Mouse (Mus musculus): ENCODE data around the gene Enox1.
"Not testable (repeated sequence)": the region's sequence is repeated elsewhere in the genome, so short reads cannot be mapped to it uniquely, and the experiment has no call there.

Enox1 gene

DNA sequence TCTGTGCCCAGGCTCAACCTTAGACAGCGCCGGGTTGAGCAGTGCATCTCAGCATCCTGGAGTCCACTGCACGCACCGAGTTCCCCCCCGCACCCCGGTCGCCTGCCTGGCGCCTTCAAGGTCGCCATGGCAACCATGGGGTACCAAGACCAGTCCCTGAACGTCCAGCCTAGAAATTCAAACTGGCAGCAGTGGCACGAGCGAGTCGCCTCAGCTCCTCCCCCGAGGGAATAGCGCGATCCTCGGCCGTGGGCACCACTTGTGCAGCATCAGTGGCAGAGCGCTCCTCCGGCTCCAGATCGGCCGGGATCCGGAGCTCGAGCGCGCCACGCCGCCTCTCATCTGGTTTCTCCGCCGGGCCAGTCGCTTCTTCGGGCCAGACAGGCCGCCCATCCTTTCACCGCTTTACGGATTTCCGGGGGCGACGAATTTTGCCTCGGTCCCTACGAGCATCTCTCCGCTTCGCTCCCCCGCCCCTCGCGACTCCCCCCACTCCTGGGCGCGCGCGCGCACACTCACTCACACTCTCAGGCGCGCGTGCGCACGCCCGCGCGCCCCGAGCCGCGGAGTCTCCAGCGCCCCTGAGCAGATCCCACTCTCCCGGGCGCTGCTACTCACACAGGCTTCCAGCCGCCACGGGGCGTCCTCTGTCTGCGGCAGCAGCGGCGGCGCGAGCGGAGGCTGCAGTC, at the start of gene Enox1:
TSS of gene Enox1 (plus strand) at position 542 of the 689 bp plus-strand sequence.
- DNase-seq (ENCODE audit: low spot score) = no peak

DNA sequence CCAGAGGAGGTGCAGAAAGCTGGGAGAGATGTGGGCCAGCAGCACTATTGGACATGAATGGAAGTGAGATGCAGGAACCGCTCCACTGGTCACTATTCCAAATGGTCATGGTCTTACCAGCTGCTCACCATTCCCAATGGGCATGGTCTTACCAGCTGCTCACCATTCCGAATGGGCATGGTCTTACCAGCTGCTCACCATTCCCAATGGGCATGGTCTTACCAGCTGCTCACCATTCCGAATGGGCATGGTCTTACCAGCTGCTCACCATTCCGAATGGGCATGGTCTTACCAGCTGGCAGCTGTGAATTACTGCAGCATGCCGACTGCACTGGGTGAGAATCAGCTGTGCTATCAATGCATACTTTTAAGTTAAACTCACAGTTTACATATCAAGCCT, 45.9 kb upstream of the Enox1 start:
- DNase-seq (ENCODE audit: low spot score) = not testable (repeated sequence)

DNA sequence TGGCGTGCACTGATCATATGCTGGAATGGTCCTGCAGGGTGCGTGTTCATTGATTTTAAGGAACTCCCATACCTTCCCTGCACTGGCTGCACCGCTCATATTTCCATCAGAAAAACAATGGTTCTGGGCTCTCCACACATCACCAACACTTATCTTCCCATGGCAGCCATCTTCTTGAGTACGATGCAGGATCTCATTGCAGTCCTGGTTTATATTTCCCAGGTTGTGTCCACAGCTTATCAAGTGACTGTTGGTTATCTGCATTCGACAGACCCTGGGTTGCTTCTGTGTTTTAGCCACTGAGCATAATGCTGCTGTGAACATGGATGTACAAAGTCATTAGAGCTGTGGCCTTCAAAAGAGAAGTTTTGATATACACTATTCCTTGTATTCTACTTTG, 26.0 kb upstream of the Enox1 start:
- DNase-seq (ENCODE audit: low spot score) = no peak

DNA sequence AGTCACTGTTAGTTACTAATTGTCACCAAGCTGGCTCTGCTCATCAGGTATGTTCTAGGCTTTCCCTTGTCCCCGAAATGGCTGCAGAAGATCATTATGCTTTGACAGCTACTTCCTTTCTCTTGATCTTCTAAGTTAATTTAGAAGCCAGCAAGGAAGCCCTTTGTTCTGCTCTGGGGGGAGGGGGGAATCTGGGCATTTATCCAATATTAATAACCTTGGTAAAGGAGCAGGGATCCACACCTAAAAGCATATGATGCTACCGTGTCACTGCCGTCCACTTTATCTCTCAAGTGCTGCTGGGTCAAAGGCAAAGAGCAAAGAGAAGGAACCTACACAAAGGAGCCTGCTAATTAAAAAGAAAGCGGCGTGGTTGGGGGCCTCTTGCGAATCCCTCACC, 19.6 kb upstream of the Enox1 start:
- DNase-seq (ENCODE audit: low spot score) = no peak

DNA sequence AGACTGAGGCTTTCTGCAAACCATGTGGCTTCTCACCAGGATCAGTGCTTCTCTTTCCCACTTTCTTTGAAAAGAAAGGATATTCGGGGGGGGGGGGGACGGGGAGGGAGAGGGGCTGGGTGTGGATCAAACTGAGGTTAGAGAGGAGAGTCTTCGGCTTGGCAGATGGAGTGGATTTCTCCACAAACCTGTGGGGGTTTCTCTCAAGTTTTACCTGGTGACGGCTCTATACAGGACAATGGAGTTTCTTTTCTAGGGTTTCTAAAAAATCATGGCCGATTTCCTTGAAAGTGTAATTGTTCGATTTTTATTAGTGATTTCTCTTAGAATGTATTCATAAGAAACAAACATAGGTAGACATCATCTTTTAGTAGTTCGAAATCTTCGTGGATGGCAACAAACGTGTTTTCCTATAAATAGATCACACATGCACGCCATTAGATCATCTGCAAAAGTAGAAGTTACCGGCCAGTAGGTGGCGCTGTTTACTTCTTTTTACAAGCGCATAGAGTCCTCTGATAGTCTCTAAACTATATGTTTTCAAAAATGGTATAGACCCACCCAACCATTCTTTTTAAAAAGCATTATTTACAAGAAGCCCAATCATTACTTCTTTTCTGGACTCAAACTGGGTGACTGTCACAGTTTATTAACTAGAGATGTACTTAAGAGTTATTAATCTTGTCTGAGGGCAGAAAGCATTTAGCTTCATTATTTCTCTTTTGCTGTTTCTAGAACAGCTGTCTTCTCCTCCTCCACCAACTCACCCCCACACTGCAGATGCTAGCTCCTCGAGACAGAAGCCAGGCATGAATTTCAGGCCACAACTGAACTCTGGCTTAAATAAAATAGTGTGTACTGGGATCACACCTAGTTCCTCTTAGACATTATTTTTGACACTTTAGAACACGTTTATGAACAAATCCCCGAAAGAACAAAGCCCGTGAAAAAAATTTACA, 15.0 kb upstream of the Enox1 start:
- peak; percentile 72 for DNase-seq (ENCODE audit: low spot score)

DNA sequence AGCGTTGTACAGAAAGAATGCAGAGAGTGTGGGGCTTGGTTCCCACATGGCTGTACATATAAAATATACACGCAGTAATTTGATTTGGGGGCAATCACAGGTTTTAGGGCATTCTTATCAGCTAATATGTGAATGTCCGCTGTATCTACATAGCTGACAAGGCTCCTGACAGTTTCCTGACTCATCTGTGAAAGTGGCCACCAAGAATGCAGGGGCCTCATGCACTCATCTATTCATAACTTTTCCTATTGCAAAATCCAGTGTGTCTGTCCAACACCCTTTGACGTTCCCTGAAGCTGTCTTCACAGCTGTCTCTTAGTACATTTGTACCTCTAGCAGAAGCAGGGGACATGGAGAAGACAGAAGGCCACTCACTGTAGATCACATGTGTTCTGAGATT, 11.5 kb upstream of the Enox1 start:
- no peak for DNase-seq (ENCODE audit: low spot score)

DNA sequence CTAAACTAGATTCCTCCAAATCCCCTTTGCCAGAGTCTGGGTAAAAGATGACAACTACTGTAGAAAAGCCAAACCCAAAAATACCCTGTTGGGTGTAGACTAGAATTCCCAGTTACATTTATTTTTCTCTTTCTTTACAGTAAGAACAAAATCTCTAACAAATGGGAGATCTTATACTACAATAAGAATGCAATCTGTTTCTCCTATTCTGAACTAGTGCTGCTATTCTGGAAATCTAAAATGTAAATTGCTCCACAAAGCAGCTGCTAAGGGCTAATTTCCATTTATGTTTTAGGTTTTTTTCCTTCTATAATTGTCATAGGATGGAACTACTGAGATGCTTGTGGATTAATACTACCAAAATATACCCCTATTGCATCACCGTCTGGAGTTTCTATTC, 8.9 kb upstream of the Enox1 start:
- DNase-seq (ENCODE audit: low spot score) = no peak

DNA sequence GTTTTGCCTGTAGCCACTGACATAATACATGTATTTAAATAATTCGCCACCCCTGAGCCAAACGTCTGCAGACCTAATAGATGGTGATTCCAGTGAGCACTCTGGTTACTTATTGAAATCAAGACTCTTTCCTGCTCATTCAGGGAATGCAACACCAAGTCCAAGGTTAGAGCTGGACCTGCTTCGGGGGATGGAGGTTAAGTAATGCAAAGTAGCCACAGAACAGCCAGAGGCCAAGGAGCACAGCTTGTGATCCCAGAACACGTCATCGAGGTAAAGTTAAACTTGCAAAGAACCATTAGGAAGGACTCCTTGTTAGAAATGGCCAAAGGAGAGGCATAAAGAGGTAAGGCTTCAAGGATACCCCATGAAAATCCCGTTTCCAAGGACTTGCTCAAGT, 6.0 kb upstream of the Enox1 start:
- DNase-seq (ENCODE audit: low spot score) = no peak

DNA sequence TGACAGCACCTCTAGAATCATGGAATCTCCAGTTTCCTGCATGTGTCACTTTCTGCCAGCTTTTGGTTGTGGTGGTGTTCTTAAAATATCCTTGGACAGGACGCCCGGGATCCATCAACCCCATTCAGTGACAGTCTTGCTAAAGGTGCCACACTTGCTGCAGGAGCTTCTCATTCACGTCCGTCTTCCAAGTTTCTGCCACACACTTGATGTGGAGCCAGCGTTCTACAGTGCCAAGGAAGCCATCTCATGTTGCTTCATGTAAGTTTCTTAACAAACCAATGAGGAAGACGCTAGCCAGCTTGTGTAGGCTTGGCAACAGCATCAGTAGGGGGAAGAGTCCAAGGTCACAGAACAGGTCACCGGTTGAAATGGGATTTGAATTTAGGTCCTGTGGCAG, 5.1 kb upstream of the Enox1 start:
- no peak for DNase-seq (ENCODE audit: low spot score)

DNA sequence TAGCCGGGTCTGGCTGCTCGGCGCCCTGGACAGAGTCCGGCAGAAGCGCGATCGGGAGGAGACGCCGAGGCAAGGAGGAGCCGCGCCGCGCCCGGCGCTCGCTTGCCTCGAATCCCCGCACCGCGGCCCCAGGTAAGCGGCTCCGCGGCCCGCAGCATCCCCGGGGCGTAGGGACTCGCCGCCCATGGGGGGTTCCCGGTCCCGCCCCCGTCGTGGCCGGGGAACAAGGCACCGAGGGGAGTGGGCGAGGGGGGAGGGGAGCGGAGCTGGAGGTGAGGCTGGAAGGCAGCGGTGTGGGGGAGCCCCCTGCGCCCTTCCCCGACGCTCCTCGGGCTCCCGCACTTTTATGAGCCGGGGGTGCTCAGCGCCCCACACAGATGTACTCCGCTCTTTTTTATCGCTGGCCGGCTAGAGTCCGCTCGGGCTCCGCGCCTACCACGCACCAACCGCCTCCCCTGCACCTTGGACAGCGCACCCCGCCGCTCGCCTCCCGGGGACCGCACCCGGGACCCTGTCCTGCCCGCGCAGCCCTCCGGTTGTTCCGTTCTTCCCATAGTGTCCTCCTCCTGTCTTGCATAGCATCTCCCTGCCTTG, 445 bp downstream of the Enox1 start:
- DNase-seq (ENCODE audit: low spot score) = no peak

DNA sequence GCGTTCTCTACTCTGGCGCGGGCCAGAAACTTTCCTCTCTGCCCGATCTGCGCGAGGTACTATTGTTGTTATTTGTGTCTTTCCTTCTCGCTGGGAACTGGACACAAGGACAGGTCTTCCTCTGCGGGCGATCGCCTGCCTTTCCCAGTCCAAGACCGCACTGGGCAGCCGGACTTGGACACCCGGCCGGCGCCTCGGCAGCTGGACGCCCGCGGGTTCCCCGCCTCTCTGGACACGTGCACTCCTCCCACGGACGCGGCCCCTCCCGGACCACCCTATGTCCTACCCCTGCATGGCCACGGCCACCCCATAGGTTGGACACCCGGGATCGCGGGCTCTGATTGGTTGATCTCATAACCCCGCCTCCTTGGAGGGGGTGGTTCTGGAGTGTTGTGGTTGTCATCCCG, 945 bp downstream of the Enox1 start:
- DNase-seq (ENCODE audit: low spot score) = peak; percentile 62

DNA sequence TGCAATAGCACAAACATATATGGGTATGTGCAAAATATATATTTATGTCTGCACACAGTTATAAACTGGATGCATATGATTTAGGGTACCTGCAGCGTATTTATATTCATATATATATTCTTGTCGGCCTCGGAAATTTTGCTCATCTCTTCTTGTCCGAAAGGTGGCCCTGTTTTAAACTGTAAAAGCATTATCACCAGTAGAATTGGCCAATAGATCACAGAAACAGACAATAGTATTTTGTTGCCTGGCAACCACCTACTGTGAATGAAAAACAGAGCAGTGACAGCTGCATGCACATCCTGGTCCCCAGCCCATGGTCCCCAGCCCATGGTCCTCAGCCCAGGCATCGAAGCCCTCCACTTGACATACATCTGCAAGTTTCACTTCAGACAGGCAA, 2.8 kb downstream of the Enox1 start:
- DNase-seq (ENCODE audit: low spot score) = no peak

DNA sequence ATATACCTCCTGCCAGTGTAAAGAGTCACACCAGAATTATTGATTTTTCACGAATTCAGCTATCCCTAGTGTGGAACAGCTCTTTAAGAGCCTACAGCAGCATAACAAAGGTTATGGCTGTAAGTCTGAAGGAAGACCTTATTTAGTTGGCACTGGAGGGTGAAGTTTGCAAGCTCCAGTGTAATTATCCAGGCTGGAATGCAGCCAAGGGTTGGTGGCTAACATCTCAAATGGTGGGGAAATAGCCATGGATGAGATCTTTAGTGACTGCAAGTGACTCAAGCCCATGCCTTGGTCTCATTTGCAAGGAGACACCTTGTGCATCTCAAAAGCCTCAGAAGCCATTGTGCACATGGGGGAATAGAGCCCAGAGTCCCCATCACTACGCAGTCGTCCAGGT, 5.9 kb downstream of the Enox1 start:
- no peak for DNase-seq (ENCODE audit: low spot score)

DNA sequence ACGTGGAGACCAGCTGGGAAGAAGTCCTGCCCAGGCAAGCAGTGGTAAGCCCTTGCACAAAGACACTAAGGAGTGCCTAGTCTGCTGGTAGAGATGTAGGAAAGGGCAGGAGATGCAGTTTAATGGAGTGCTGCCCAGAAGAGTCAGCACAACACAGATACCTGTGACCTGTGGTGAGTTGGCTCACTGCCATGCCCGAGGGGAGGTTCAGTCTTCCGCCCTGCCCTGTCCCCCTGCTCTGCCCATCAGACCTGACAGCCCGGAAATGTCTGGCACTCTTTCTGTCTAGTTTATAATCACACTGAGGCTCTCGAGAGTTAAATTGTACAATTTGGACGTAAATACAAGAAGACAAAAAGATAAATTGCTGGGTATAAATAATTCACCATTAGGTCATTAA, 7.8 kb downstream of the Enox1 start:
- no peak for DNase-seq (ENCODE audit: low spot score)

DNA sequence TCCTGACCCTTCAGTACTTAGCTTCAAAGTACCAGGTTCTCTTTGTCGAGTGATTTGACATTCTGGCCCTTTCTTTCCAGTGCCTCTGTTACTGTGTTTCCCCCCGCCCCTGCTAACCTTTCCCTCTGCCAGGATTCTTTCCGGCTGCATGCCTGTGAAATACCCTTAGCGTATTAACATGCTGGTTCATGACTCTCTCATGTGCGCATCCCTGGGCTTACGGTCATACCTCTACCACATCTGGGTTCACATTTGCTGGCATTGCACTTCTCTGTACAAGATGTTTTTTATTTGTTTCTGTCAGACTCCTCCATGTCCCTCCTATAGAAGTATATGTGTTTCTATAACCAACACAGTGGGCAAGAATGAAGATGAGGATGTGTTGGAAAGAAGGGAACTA, 11.6 kb downstream of the Enox1 start:
- no peak for DNase-seq (ENCODE audit: low spot score)

DNA sequence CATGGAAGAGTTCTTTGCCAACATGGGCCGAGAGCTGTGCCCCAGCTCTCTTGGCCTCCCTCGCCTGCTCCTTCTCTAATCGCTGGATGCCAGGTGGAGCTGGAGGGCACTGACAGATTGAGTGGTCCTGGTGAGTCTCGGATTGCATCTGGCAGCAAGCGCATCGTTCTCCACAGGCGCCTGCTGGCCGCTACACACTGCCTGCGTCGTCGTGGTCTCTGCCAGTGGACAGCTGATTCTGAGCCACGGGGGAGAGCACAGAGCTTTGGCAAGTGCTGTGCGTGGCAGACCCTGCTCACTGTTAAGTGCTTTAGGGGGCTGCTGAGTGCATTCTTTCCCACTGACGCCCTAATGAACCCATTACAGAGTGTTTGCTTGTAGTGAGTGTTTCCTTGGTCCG, 17.9 kb downstream of the Enox1 start:
- DNase-seq (ENCODE audit: low spot score) = no peak

DNA sequence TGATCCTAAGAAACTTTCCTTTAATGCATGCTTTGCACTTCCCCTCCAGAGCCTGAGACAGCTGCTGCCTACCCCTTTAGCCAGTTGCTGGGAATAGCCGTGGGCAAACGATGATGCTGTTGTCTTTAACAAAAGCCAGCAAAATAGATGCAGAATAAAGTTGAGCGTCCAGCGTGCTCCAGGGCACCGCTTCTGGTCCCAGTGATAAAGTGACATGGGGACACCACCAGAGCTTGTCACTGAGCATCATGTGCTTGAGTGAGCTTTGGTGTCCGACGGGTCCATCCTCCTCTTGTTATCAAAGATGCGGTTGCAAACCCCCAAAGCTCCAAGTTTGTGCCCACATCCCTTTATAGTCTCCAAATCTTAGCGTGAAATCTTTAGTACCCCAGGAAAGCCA, 18.4 kb downstream of the Enox1 start:
- no peak for DNase-seq (ENCODE audit: low spot score)

DNA sequence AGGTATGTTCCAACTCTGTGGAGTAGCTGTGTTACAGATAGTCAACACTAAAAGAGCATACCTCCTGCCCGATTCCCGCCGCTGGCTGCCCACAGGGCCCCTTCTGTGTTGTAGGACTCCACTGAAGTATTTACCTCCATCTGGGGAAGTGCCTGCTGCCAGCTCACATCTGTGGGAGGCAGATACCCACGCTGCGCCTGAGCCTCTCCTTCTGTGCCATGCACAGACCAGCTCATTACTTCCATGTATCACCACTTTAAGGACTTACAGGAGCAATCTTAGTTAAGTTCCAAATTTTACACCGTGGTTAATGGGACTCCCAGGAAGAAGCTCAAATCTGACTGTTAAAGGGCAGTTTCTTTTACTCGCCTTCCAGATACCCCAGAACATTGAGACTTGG, 23.7 kb downstream of the Enox1 start:
- no peak for DNase-seq (ENCODE audit: low spot score)

DNA sequence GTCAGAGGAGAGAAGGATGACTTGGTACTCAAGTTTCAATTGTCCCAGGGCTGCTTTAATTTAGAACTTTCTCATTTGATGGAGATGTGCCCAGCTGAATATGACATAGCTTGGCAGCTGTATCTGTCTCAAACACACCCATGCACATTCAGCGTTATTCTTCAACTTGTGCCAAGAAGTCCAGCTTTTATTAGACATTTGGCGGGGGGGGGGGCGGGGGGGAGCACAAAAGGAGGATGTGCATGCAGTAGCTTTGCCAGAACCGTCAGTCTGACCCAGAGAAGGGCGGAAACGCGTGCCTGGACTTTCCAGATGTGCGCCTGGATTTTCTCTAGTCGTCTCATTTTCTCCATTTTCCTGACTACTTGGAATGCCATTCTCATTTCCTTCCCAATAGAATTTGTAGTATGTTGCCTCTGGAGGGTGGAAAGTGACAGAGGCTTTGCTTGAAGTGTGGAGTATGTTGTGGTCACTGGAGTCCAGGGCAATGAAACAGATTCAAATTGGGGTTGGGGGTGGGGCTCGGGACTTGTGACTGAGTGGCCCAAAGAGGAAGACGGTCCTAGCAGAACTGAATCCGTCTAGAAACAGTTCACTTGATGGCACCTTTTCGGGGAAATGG, 24.3 kb downstream of the Enox1 start:
- no peak for DNase-seq (ENCODE audit: low spot score)

DNA sequence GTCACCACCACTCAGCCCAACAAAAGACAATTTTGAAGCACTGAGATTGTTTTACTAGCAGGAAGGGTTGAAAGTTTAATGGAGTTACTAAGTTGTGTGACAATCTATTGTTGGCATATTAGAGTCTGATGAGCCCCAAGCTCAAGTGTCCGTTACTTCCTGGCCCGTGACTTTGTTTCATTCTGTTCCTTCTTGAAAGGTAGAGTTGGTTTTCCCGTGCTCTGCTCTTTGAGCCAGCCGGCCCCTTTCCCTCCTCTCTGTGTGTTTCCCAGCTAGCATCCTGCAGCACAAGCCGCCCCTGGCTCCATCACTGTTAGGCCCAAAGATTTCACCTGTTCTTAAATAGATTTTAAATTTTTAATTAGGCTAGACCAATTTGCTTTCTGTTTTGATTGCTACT, 26.9 kb downstream of the Enox1 start:
- DNase-seq (ENCODE audit: low spot score) = no peak

DNA sequence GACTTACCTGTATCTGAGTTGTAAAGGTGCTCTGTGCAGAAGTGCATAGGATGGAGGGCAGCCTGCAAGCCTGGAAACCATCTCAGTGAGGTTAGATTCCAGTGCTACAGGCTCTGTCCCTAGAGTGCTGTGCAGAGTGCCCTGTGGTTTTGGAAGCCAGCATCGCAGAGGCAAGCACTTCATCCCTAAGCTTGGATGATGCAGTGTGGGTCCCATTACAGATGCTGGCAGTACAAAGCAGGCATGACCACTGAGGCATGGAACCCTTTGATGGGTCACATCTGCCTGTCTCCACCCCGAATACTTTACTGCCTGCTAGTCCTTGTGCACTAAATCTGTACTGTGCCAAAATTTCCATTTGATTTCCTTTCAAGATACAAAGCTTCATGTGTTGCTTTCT, 33.6 kb downstream of the Enox1 start:
- no peak for DNase-seq (ENCODE audit: low spot score)

DNA sequence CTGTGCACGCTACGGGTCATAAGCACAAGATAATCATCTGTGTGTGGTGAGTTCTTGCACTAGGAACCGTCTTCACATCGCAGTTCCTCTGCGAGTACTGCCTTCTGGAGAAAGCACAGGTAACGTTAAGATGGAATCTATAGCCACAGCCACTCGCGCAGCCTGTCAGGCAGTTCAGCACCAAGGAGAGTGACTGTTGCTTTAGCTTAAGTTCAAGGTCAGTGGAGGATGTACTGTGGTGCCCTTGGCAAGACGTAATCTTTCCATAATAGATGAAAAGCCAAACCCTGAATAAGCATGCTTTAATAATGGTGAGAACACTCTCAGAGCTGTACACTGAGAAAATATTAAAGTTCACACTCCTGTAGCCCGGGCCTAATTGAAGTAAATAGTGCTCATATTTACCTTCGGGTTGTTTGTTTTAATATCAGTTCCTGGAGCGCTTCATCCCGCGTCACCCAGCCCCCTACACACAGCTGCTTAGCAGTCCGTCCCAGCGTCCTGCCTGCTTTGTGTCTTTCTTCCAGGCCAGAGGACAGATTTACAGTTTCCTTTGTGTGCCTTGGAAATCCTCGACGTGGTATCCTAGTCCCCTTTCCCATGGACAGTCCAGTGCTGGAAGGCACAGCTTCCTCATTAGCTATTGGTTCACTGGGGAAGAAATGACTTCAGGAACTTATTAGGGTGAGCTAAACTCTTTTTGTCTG, 38.9 kb downstream of the Enox1 start:
- no peak for DNase-seq (ENCODE audit: low spot score)

Measured in layer of hippocampus, adult 9-10 months (tissue).